Comparison of ENCODE assay signal across 24 mouse cellular contexts in genomic region chr11:88658926-88659325, GRCm38 (mm10). TPM values are rescaled to one million over a fixed set of nuclear protein-coding genes. Genes with fewer than 3 reads are reported as not detected.
DNase-seq lines count a peak whose midpoint lies in the region; ATAC-seq lines count a peak whose summit lies in the region.
"Had no signal": no experiment of that assay in that cellular context is flagged by ENCODE, and none has a peak within 500 bp of the region (broad histone marks: within the 10 kb centered on the region; RNA-seq: fewer than 3 reads in every experiment).

No protein-coding gene starts in this region.

- DNase-seq in CD4-positive, CD25-positive, alpha-beta regulatory T cell, adult 2 months (ENCODE audit: low read depth, low spot score): peak; percentile 7
- DNase-seq in ES-CJ7 (ENCODE audit: low read depth, low spot score): peak; percentile 83
- DNase-seq in ZHBTc4 (ENCODE audit: low read depth, low spot score): peak; percentile 77
- DNase-seq in heart, adult 11 months: no peak
- no peak for DNase-seq in cerebellum, adult 9-11 months
- DNase-seq: adrenal gland, adult 2 months; adrenal gland, postnatal 10 days; adrenal gland, postnatal 25 days; B cell, adult 2 months; cerebellum, adult 11 months; cerebellum, adult 18-20 months; cerebellum, adult 8-10 months; cerebellum, postnatal 10 days; cerebellum, postnatal 36 days; embryo, embryonic 11 days; forebrain, postnatal 0 days had no signal

- H3K9me3 ChIP-seq in forebrain, embryonic 15.5 days: no peaks in the 10 kb centered on the region
- H3K9me3 ChIP-seq: embryonic facial prominence, embryonic 13.5 days; embryonic facial prominence, embryonic 15.5 days; forebrain, embryonic 10.5 days; forebrain, embryonic 12.5 days had no signal

- no peak overlapping the region for H3K27ac ChIP-seq in forebrain, embryonic 15.5 days (replicated peaks)
- H3K27ac ChIP-seq: embryonic facial prominence, embryonic 13.5 days; embryonic facial prominence, embryonic 15.5 days; forebrain, embryonic 10.5 days; forebrain, embryonic 12.5 days had no signal

- H3K36me3 ChIP-seq in forebrain, embryonic 15.5 days: 0 out of 2 replicates have a peak, but pooled peaks cover 2% of the 10 kb centered on the region

- H3K9ac ChIP-seq in forebrain, embryonic 15.5 days (replicated peaks): no peak overlapping the region
- H3K9ac ChIP-seq: embryonic facial prominence, embryonic 13.5 days; embryonic facial prominence, embryonic 15.5 days; forebrain, embryonic 12.5 days; forebrain, postnatal 0 days had no signal

- 93% methylated on average over 5 of the region's 5 CpGs for whole genome bisulfite sequencing in forebrain, embryonic 15.5 days

- H3K4me2 ChIP-seq in forebrain, embryonic 15.5 days (replicated peaks): no peak overlapping the region
- H3K4me2 ChIP-seq: embryonic facial prominence, embryonic 13.5 days; embryonic facial prominence, embryonic 15.5 days; forebrain, embryonic 12.5 days had no signal

- no peaks in the 10 kb centered on the region for H3K27me3 ChIP-seq in forebrain, embryonic 15.5 days
- H3K27me3 ChIP-seq: embryonic facial prominence, embryonic 13.5 days; embryonic facial prominence, embryonic 15.5 days; forebrain, embryonic 12.5 days had no signal

- no peak for ATAC-seq in CD4-positive, CD25-positive, alpha-beta regulatory T cell, adult 4 months
- ATAC-seq in forebrain, embryonic 15.5 days (replicated peaks): no peak
- ATAC-seq: forebrain, embryonic 14.5 days; forebrain, postnatal 0 days had no signal

- H3K4me3 ChIP-seq in forebrain, embryonic 15.5 days: no peak overlapping the region
- H3K4me3 ChIP-seq: embryonic facial prominence, embryonic 13.5 days; embryonic facial prominence, embryonic 15.5 days; erythroblast, embryonic 14.5 days; forebrain, embryonic 10.5 days; forebrain, embryonic 12.5 days had no signal

- H3K4me1 ChIP-seq in forebrain, embryonic 15.5 days: peaks cover 8% of the 10 kb centered on the region

RNA-seq across cellular contexts. Expression of gene Msi2, which starts 59.4 kb away (rescaled TPM):
- 10 to 100 TPM; 23.8 to 31.3 TPM for polyA plus RNA-seq in CD4-positive, CD25-positive, alpha-beta regulatory T cell, adult 4 months (2017; shearing (Covaris generic))
- 25.3 and 27.1 TPM in 2 replicates for polyA plus RNA-seq in forebrain, embryonic 15.5 days (2015; fragmentation: Nextera tagmentation; extraction: Ambion mirVana)

Comparison
In these comparisons a context has a peak if more than half of its experiments do, and no peak if none do; other contexts are left out.
1. DNase-seq: peak in CD4-positive, CD25-positive, alpha-beta regulatory T cell, adult 2 months (single experiment), ES-CJ7 (single experiment) and ZHBTc4 (single experiment); none in heart, adult 11 months (single experiment) and cerebellum, adult 9-11 months (single experiment).